Mouse (Mus musculus) stomach, embryonic 16.5 days (tissue): ENCODE measurements around the gene Id3. TPM values are rescaled to one million over a fixed set of nuclear protein-coding genes. Genes with fewer than 3 reads are reported as not detected.

Source experiments
- ATAC-seq: fragments of 200-750 bp; cut with Nextera tagmentation; 2 replicates; pipeline ENCODE4 v1.8.0; 2017; ENCODE audit warnings: moderate number of reproducible peaks, moderate TSS enrichment; ENCODE audit not compliant: insufficient read depth, low FRiP score
- H3K27ac ChIP-seq: fragments of 300-500 bp; sonication (generic); 2 replicates; pipeline ENCODE4 v1.5.1; 2014; ENCODE audit warnings: low read length
- H3K27me3 ChIP-seq: fragments of 300-500 bp; sonication (generic); 2 replicates; pipeline ENCODE4 v1.6.1; 2014; ENCODE audit warnings: low read length, control low read depth, mixed read lengths; ENCODE audit not compliant: control insufficient read depth, insufficient read depth
- H3K36me3 ChIP-seq: fragments of 300-500 bp; sonication (generic); 2 replicates; pipeline ENCODE4 v1.6.1; 2014; ENCODE audit warnings: low read length; ENCODE audit not compliant: control insufficient read depth, insufficient read depth
- H3K4me1 ChIP-seq: fragments of 300-500 bp; sonication (generic); 2 replicates; pipeline ENCODE4 v1.6.1; 2014; ENCODE audit warnings: low read length, control low read depth, mixed read lengths; ENCODE audit not compliant: control insufficient read depth, insufficient read depth
- H3K4me2 ChIP-seq: fragments of 300-500 bp; sonication (generic); 2 replicates; pipeline ENCODE4 v1.6.1; 2014; ENCODE audit warnings: low read depth, low read length, mixed read lengths
- H3K4me3 ChIP-seq: fragments of 300-500 bp; sonication (generic); replicated peaks from 2 replicates; pipeline ENCODE4 v1.5.1; 2014; ENCODE audit warnings: mild to moderate bottlenecking, low read length
- H3K9ac ChIP-seq: fragments of 300-500 bp; sonication (generic); 2 replicates; pipeline ENCODE4 v1.6.1; 2014; ENCODE audit warnings: low read length
- H3K9me3 ChIP-seq: fragments of 300-500 bp; sonication (generic); replicated peaks from 2 replicates; pipeline ENCODE4 v1.6.1; 2016; ENCODE audit warnings: low read length, control low read depth; ENCODE audit not compliant: control insufficient read depth
- WGBS: fragments of 180-500 bp; shearing (Covaris S2); extraction: QIAGEN DNeasy Blood & Tissue Kit; methylation state at CpG from one replicate; pipeline ENCODE4 v1.1.7; 2014; 5-methylcytosine and 5-hydroxymethylcytosine counted together
- polyA plus RNA-seq: library from polyadenylated mRNA; unstranded; fragments of >200 nt; fragmentation: Nextera tagmentation; extraction: Ambion mirVana; gene quantifications from 2 replicates; pipeline ENCODE4 v1.2.1, GENCODE M21; 2015

Id3 gene
- polyA plus RNA-seq, 1 experiment from 2014 or later = 285 TPM

- Histone ChIP-seq H3K4me3 (peak within 1 kb of the TSS; percentile 62), H3K9ac (peak within 1 kb of the TSS; percentile 78), H3K36me3 (no peaks in the 10 kb centered on the region), H3K9me3 (no peaks in the 10 kb centered on the region), H3K4me1 (peaks cover 37% of the 10 kb centered on the region), H3K27ac (peak within 1 kb of the TSS; percentile 75), H3K4me2 (peak within 1 kb of the TSS; percentile 99), H3K27me3 (no peaks in the 10 kb centered on the region)
- WGBS = under 1% methylated on average over 35 of the region's 35 CpGs
- peak; percentile 52; the same call in 1 of the 2 replicates for ATAC-seq
These were observed 28.8 kb downstream of the Id3 start, which contains the start of gene E2f2 for GRCm38 (mm10) chr4:136172011-136172541. Gene E2f2 (plus strand): TSS chr4:136172394.

GRCm38 (mm10) chr4:136172542-136173209 lies 29.4 kb downstream of the Id3 start:
- H3K36me3 ChIP-seq = no peaks in the 10 kb centered on the region
- H3K4me3 ChIP-seq = peak overlapping the region; percentile 62
- peak overlapping the region; percentile 75 for H3K27ac ChIP-seq
- H3K4me2 ChIP-seq = peak overlapping the region; percentile 99
- ATAC-seq = peak; percentile 26; the same call in 1 of the 2 replicates
- H3K9me3 ChIP-seq = no peaks in the 10 kb centered on the region
- H3K27me3 ChIP-seq = no peaks in the 10 kb centered on the region
- WGBS = under 1% methylated on average over 59 of the region's 67 CpGs
- H3K4me1 ChIP-seq = peaks cover 43% of the 10 kb centered on the region
- H3K9ac ChIP-seq = peak overlapping the region; percentile 78

- no peaks in the 10 kb centered on the region for H3K27me3 ChIP-seq
- H3K27ac ChIP-seq = peak overlapping the region; percentile 75
- H3K4me2 ChIP-seq = peak overlapping the region; percentile 99
- peaks cover 49% of the 10 kb centered on the region for H3K4me1 ChIP-seq
- H3K9ac ChIP-seq = peak overlapping the region; percentile 78
- ATAC-seq = no peak
- H3K4me3 ChIP-seq = peak overlapping the region; percentile 62
- 10% methylated on average over 14 of the region's 14 CpGs for WGBS
- no peaks in the 10 kb centered on the region for H3K9me3 ChIP-seq
- no peaks in the 10 kb centered on the region for H3K36me3 ChIP-seq
These were observed 30.0 kb downstream of the Id3 start for GRCm38 (mm10) chr4:136173210-136173715.

- Histone ChIP-seq H3K4me1 (peaks cover 50% of the 10 kb centered on the region), H3K36me3 (no peaks in the 10 kb centered on the region), H3K9me3 (no peaks in the 10 kb centered on the region), H3K27ac (peak overlapping the region; percentile 55), H3K9ac (peak overlapping the region; percentile 78; the same call in 1 of the 2 replicates), H3K4me3 (peak overlapping the region; percentile 62), H3K27me3 (no peaks in the 10 kb centered on the region), H3K4me2 (peak overlapping the region; percentile 99)
- peak; percentile 55; the same call in 1 of the 2 replicates for ATAC-seq
- 66% methylated on average over 13 of the region's 13 CpGs for WGBS
These were observed 31.2 kb downstream of the Id3 start for GRCm38 (mm10) chr4:136174216-136175193.

GRCm38 (mm10) chr4:136176022-136176552 lies 32.8 kb downstream of the Id3 start:
- H3K9ac ChIP-seq = peak overlapping the region; percentile 22; the same call in 1 of the 2 replicates
- H3K9me3 ChIP-seq = no peaks in the 10 kb centered on the region
- 66% methylated on average over 10 of the region's 10 CpGs for WGBS
- H3K4me3 ChIP-seq = no peak overlapping the region
- peaks cover 62% of the 10 kb centered on the region for H3K4me1 ChIP-seq
- 0 out of 2 replicates have a peak overlapping the region, but pooled peaks have one; percentile 8 for H3K27ac ChIP-seq
- H3K4me2 ChIP-seq = no peak overlapping the region
- ATAC-seq = no peak
- H3K27me3 ChIP-seq = no peaks in the 10 kb centered on the region
- no peaks in the 10 kb centered on the region for H3K36me3 ChIP-seq

- Histone ChIP-seq H3K9ac (peak overlapping the region; percentile 49), H3K27me3 (no peaks in the 10 kb centered on the region), H3K9me3 (no peaks in the 10 kb centered on the region), H3K36me3 (no peaks in the 10 kb centered on the region), H3K4me1 (peaks cover 62% of the 10 kb centered on the region), H3K27ac (peak overlapping the region; percentile 74), H3K4me2 (no peak overlapping the region), H3K4me3 (no peak overlapping the region)
- 30% methylated on average over 8 of the region's 8 CpGs for WGBS
- ATAC-seq = no peak
These were observed 33.9 kb downstream of the Id3 start for GRCm38 (mm10) chr4:136177244-136177611.

- H3K36me3 ChIP-seq = no peaks in the 10 kb centered on the region
- peak overlapping the region; percentile 74 for H3K27ac ChIP-seq
- H3K4me2 ChIP-seq = 0 out of 2 replicates have a peak overlapping the region, but pooled peaks have one; percentile 11
- no peak overlapping the region for H3K4me3 ChIP-seq
- peaks cover 62% of the 10 kb centered on the region for H3K4me1 ChIP-seq
- H3K9me3 ChIP-seq = no peaks in the 10 kb centered on the region
- peak overlapping the region; percentile 49; the same call in 1 of the 2 replicates for H3K9ac ChIP-seq
- peak; percentile 71 for ATAC-seq
- 39% methylated on average over 11 of the region's 11 CpGs for WGBS
- H3K27me3 ChIP-seq = no peaks in the 10 kb centered on the region
These were observed 34.5 kb downstream of the Id3 start for GRCm38 (mm10) chr4:136177612-136178474.

GRCm38 (mm10) chr4:136178475-136178921 lies 35.2 kb downstream of the Id3 start:
- H3K4me3 ChIP-seq = no peak overlapping the region
- no peaks in the 10 kb centered on the region for H3K27me3 ChIP-seq
- no peak overlapping the region for H3K9ac ChIP-seq
- H3K4me1 ChIP-seq = peaks cover 56% of the 10 kb centered on the region
- WGBS = 71% methylated on average over 12 of the region's 12 CpGs
- no peak for ATAC-seq
- no peaks in the 10 kb centered on the region for H3K9me3 ChIP-seq
- no peaks in the 10 kb centered on the region for H3K36me3 ChIP-seq
- no peak overlapping the region for H3K4me2 ChIP-seq
- H3K27ac ChIP-seq = peak overlapping the region; percentile 74
